Comparison of ENCODE assay signal across 17 mouse cellular contexts in the genomic region with DNA sequence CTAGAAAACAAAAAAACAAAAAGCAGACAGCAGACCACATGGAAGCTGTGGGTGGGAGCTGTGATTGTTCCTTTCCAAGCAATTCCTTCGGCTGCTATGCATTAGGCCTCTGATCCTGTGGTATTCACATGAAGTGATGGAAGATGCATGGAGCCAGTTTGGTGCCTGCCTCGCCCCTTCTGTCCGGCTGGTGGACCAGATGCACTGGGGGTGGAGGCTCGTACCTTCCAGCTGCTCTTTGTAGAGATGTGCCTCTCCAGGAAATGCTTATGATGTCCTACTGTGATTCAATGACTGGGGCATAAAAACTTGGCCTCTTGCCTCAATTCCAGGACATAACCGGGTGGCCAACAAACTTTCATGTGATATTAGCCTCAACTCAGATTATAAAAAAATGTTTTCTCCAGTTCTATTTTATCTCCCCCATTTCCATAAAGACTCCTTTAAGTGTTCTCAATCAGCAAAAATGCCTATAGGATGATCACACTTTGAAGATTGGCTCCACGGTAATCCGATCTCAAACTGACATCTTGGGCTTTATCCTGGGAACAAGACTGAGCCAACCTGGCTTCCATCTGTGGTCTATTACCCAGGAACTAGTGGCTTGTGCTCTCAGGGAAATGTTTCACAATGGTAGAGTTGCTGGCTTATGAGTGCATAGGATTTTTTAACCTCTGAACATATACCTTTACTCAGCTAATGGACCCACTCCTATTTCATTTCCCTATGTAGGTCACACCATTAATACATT.
A peak's percentile ranks its signal among the peaks of the same experiment; 100 is the strongest.
DNase-seq lines count a peak whose midpoint lies in the region; ATAC-seq and TF ChIP-seq lines count a peak whose summit lies in the region.
"Had no signal": no experiment of that assay in that cellular context is flagged by ENCODE, and none has a peak within 500 bp of the region (broad histone marks: within the 10 kb centered on the region; RNA-seq: fewer than 3 reads in every experiment).

No protein-coding gene starts in this region.

- intact Hi-C loops in left cerebral cortex, postnatal 36 days (cut with DNase I): no loop called here

- ATAC-seq in lung, postnatal 0 days: no peak
- ATAC-seq: forebrain, embryonic 15.5 days; intestine, embryonic 16.5 days had no signal

- WGBS in heart, embryonic 10.5 days: 85% methylated on average over 7 of the region's 7 CpGs
- 82% methylated on average over 7 of the region's 7 CpGs for WGBS in lung, postnatal 0 days

- no peaks in the 10 kb centered on the region for H3K9me3 ChIP-seq in heart, embryonic 10.5 days
- no peaks in the 10 kb centered on the region for H3K9me3 ChIP-seq in lung, postnatal 0 days (ENCODE audit: low read length)
- H3K9me3 ChIP-seq: forebrain, embryonic 15.5 days; midbrain, embryonic 12.5 days; stomach, embryonic 15.5 days had no signal

- no peak for TF ChIP-seq CTCF in lung, postnatal 0 days (IDR thresholded peaks at IDR 0.05)

- H3K27ac ChIP-seq in heart, embryonic 10.5 days: no peak overlapping the region
- H3K27ac ChIP-seq in lung, postnatal 0 days (ENCODE audit: low read length): no peak overlapping the region
- H3K27ac ChIP-seq: forebrain, embryonic 15.5 days; midbrain, embryonic 12.5 days; stomach, embryonic 15.5 days had no signal

- no peak overlapping the region for H3K4me2 ChIP-seq in lung, postnatal 0 days (replicated peaks; ENCODE audit: low read depth, low read length)
- H3K4me2 ChIP-seq: forebrain, embryonic 15.5 days; midbrain, embryonic 12.5 days; stomach, embryonic 15.5 days had no signal

- H3K27me3 ChIP-seq in heart, embryonic 10.5 days (ENCODE audit: insufficient read depth, poor library complexity, severe bottlenecking): no peaks in the 10 kb centered on the region
- H3K27me3 ChIP-seq in lung, postnatal 0 days (replicated peaks; ENCODE audit: insufficient read depth, low read length): no peaks in the 10 kb centered on the region
- H3K27me3 ChIP-seq: forebrain, embryonic 15.5 days; midbrain, embryonic 12.5 days; stomach, embryonic 15.5 days had no signal

- no peaks in the 10 kb centered on the region for H3K4me1 ChIP-seq in heart, embryonic 10.5 days
- H3K4me1 ChIP-seq in lung, postnatal 0 days (ENCODE audit: insufficient read depth, low read depth, low read length): no peaks in the 10 kb centered on the region
- H3K4me1 ChIP-seq: forebrain, embryonic 15.5 days; midbrain, embryonic 12.5 days; stomach, embryonic 15.5 days had no signal

- no peak overlapping the region for H3K4me3 ChIP-seq in heart, embryonic 10.5 days
- H3K4me3 ChIP-seq in lung, postnatal 0 days (ENCODE audit: low read depth, low read length): no peak overlapping the region
- H3K4me3 ChIP-seq: forebrain, embryonic 15.5 days; midbrain, embryonic 12.5 days; stomach, embryonic 15.5 days had no signal

- no peaks in the 10 kb centered on the region for H3K36me3 ChIP-seq in heart, embryonic 10.5 days
- H3K36me3 ChIP-seq in lung, postnatal 0 days (ENCODE audit: insufficient read depth, low read length): no peaks in the 10 kb centered on the region
- H3K36me3 ChIP-seq: forebrain, embryonic 15.5 days; G1E; midbrain, embryonic 12.5 days; stomach, embryonic 15.5 days had no signal

- H3K9ac ChIP-seq in lung, postnatal 0 days (replicated peaks; ENCODE audit: low read depth): no peak overlapping the region
- H3K9ac ChIP-seq: forebrain, embryonic 15.5 days; midbrain, embryonic 12.5 days; stomach, embryonic 15.5 days had no signal

- TF ChIP-seq EP300 in lung, postnatal 0 days (IDR thresholded peaks at IDR 0.05): no peak

- DNase-seq in heart, embryonic 10.5 days (ENCODE audit: low spot score): peak; percentile 43
- no peak for DNase-seq in heart, adult 18-20 months
- peak; percentile 53 for DNase-seq in cerebellum, adult 9-10 months
- DNase-seq in layer of hippocampus, adult 18-20 months (ENCODE audit: low spot score in 2 of 2): peak; percentile 50 to 69
- DNase-seq in left cerebral cortex, postnatal 36 days (ENCODE audit: low spot score in 2 of 2): peak; percentile 27 to 59
- no peak for DNase-seq in lung, postnatal 0 days (ENCODE audit: low spot score)
- DNase-seq in ovary, postnatal 10 days (ENCODE audit: low spot score): no peak
- DNase-seq in adrenal gland, postnatal 4 days (ENCODE audit: low spot score in 2 of 2): no peak
- DNase-seq: heart, postnatal 14 days; kidney, postnatal 4 days; lung, postnatal 10 days; thymus, postnatal 36 days had no signal

Comparison
In these comparisons a context has a peak if more than half of its experiments do, and no peak if none do; other contexts are left out.
1. DNase-seq: peak in heart, embryonic 10.5 days (single experiment), cerebellum, adult 9-10 months (single experiment), layer of hippocampus, adult 18-20 months (2 of 2) and left cerebral cortex, postnatal 36 days (2 of 2); none in heart, adult 18-20 months (0 of 2), lung, postnatal 0 days (single experiment), ovary, postnatal 10 days (single experiment) and adrenal gland, postnatal 4 days (0 of 2).